15 mouse cellular contexts compared by ENCODE assay signal in genomic region chr5:134433137-134433536, GRCm38 (mm10). TPM values are rescaled to one million over a fixed set of nuclear protein-coding genes. Genes with fewer than 3 reads are reported as not detected.
A peak's percentile ranks its signal among the peaks of the same experiment; 100 is the strongest.
DNase-seq lines count a peak whose midpoint lies in the region; ATAC-seq and TF ChIP-seq lines count a peak whose summit lies in the region.
"Had no signal": no experiment of that assay in that cellular context is flagged by ENCODE, and none has a peak within 500 bp of the region (broad histone marks: within the 10 kb centered on the region; RNA-seq: fewer than 3 reads in every experiment).

No protein-coding gene starts in this region.

- WGBS in lung, postnatal 0 days: 61% methylated on average over 10 of the region's 10 CpGs
- WGBS in lung, adult 2 months: 62% methylated on average over 10 of the region's 10 CpGs
- WGBS in kidney, embryonic 14.5 days: 54% methylated on average over 10 of the region's 10 CpGs

- H3K9me3 ChIP-seq in lung, postnatal 0 days (ENCODE audit: low read length): no peaks in the 10 kb centered on the region
- no peaks in the 10 kb centered on the region for H3K9me3 ChIP-seq in kidney, embryonic 14.5 days (ENCODE audit: control insufficient read depth, low read length)
- H3K9me3 ChIP-seq: embryonic facial prominence, embryonic 15.5 days; kidney, embryonic 15.5 days; megakaryocyte, embryonic 14.5 days had no signal

- peak overlapping the region; percentile 59 for H3K27ac ChIP-seq in gastrocnemius, adult 2 months
- no peak overlapping the region for H3K27ac ChIP-seq in lung, postnatal 0 days (ENCODE audit: low read length)
- H3K27ac ChIP-seq in kidney, embryonic 14.5 days (ENCODE audit: low read depth, low read length): no peak overlapping the region
- H3K27ac ChIP-seq: embryonic facial prominence, embryonic 15.5 days; hindbrain, embryonic 14.5 days; kidney, embryonic 15.5 days had no signal

- H3K4me2 ChIP-seq in lung, postnatal 0 days (replicated peaks; ENCODE audit: low read depth, low read length): no peak overlapping the region
- H3K4me2 ChIP-seq in kidney, embryonic 14.5 days (replicated peaks; ENCODE audit: low read depth, low read length): no peak overlapping the region
- H3K4me2 ChIP-seq: embryonic facial prominence, embryonic 15.5 days; hindbrain, embryonic 14.5 days; kidney, embryonic 15.5 days had no signal

- TF ChIP-seq EP300 in lung, postnatal 0 days (IDR thresholded peaks at IDR 0.05): no peak

- no peak overlapping the region for H3K4me3 ChIP-seq in gastrocnemius, adult 2 months
- no peak overlapping the region for H3K4me3 ChIP-seq in lung, postnatal 0 days (ENCODE audit: low read depth, low read length)
- H3K4me3 ChIP-seq in lung, adult 2 months (replicated peaks; ENCODE audit: extremely low read depth, low read depth, low read length): no peak overlapping the region
- H3K4me3 ChIP-seq in kidney, embryonic 14.5 days (ENCODE audit: low read length): no peak overlapping the region
- H3K4me3 ChIP-seq: embryonic facial prominence, embryonic 15.5 days; kidney, embryonic 15.5 days; megakaryocyte, embryonic 14.5 days had no signal

- peak; percentile 56 for DNase-seq in gastrocnemius, adult 2 months
- DNase-seq in gastrocnemius, postnatal 10 days: no peak
- DNase-seq in lung, postnatal 0 days (ENCODE audit: low spot score): peak; percentile 54
- no peak for DNase-seq in lung, adult 2 months
- DNase-seq in heart, postnatal 25 days (ENCODE audit: low spot score): peak; percentile 19
- peak; percentile 33 for DNase-seq in lung, postnatal 36 days
- no peak for DNase-seq in layer of hippocampus, postnatal 36 days
- DNase-seq: cerebellum, adult 11 months; forebrain, postnatal 0 days; left cerebral cortex, postnatal 4 days had no signal

- TF ChIP-seq CTCF in gastrocnemius, adult 2 months (IDR thresholded peaks at IDR 0.05): no peak
- no peak for TF ChIP-seq CTCF in lung, postnatal 0 days (IDR thresholded peaks at IDR 0.05)
- TF ChIP-seq CTCF in lung, adult 2 months (IDR thresholded peaks at IDR 0.05; ENCODE audit: insufficient read depth, low read length): no peak

- no peaks in the 10 kb centered on the region for H3K36me3 ChIP-seq in lung, postnatal 0 days (ENCODE audit: insufficient read depth, low read length)
- no peaks in the 10 kb centered on the region for H3K36me3 ChIP-seq in kidney, embryonic 14.5 days (ENCODE audit: control insufficient read depth, insufficient read depth, low read length)

- peak; percentile 46; the same call in 1 of the 2 replicates for ATAC-seq in lung, postnatal 0 days
- no peak for ATAC-seq in kidney, embryonic 14.5 days (ENCODE audit: low FRiP score, low TSS enrichment)
- ATAC-seq: forebrain, postnatal 0 days had no signal

- intact Hi-C loops in gastrocnemius, adult 2 months (cut with DNase I): no loop called here
- intact Hi-C loops in heart, postnatal 25 days (cut with DNase I): no loop called here

- H3K9ac ChIP-seq in lung, postnatal 0 days (replicated peaks; ENCODE audit: low read depth): no peak overlapping the region
- no peak overlapping the region for H3K9ac ChIP-seq in kidney, embryonic 14.5 days (ENCODE audit: low read depth, low read length)
- H3K9ac ChIP-seq: embryonic facial prominence, embryonic 15.5 days; forebrain, postnatal 0 days; hindbrain, embryonic 14.5 days; kidney, embryonic 15.5 days had no signal

- H3K27me3 ChIP-seq in lung, postnatal 0 days (replicated peaks; ENCODE audit: insufficient read depth, low read length): no peaks in the 10 kb centered on the region
- H3K27me3 ChIP-seq in kidney, embryonic 14.5 days (ENCODE audit: control insufficient read depth, insufficient read depth, low read length): no peaks in the 10 kb centered on the region
- H3K27me3 ChIP-seq: embryonic facial prominence, embryonic 15.5 days; kidney, embryonic 15.5 days had no signal

- H3K4me1 ChIP-seq in lung, postnatal 0 days (ENCODE audit: insufficient read depth, low read depth, low read length): peaks cover 8% of the 10 kb centered on the region
- peaks cover 8% of the 10 kb centered on the region for H3K4me1 ChIP-seq in lung, adult 2 months (ENCODE audit: control insufficient read depth, insufficient read depth, low read length)
- H3K4me1 ChIP-seq in kidney, embryonic 14.5 days (ENCODE audit: control insufficient read depth, insufficient read depth, low read length): peaks cover 31% of the 10 kb centered on the region

- TF ChIP-seq POLR2A in lung, adult 2 months (IDR thresholded peaks at IDR 0.05; ENCODE audit: borderline replicate concordance, extremely low read depth, low read depth, low read length): no peak

RNA-seq across cellular contexts. Expression of gene Gtf2ird1, which starts 23.4 kb away (rescaled TPM):
- total RNA-seq in gastrocnemius, adult 2 months (2021): 10 to 100 TPM; 14.6 to 21.5 TPM
- 10 to 100 TPM; 19.9 to 29.2 TPM for total RNA-seq in gastrocnemius, postnatal 10 days (2021)
- polyA plus RNA-seq in lung, postnatal 0 days (2015; fragmentation: Nextera tagmentation; extraction: Ambion mirVana): 31.9 and 36.1 TPM in 2 replicates
- polyA plus RNA-seq in lung, adult 2 months (2012; rRNA removed): 16.8 and 23.4 TPM in 2 replicates
- total RNA-seq in heart, postnatal 25 days (2021): 10 to 100 TPM; 18.2 to 26.3 TPM
- polyA plus RNA-seq in kidney, embryonic 14.5 days (2014; fragmentation: Nextera tagmentation; extraction: Ambion mirVana): 60.9 and 84.8 TPM in 2 replicates
- 10 to 100 TPM; 28.4 to 31.3 TPM for total RNA-seq in layer of hippocampus, postnatal 36 days (2021)

Comparison
In these comparisons a context has a peak if more than half of its experiments do, and no peak if none do; other contexts are left out.
1. DNase-seq: peak in gastrocnemius, adult 2 months (single experiment), lung, postnatal 0 days (single experiment), heart, postnatal 25 days (single experiment) and lung, postnatal 36 days (single experiment); none in gastrocnemius, postnatal 10 days (single experiment), lung, adult 2 months (single experiment) and layer of hippocampus, postnatal 36 days (0 of 2).